Mouse (Mus musculus): ENCODE results near the gene Rpl34.

DNA sequence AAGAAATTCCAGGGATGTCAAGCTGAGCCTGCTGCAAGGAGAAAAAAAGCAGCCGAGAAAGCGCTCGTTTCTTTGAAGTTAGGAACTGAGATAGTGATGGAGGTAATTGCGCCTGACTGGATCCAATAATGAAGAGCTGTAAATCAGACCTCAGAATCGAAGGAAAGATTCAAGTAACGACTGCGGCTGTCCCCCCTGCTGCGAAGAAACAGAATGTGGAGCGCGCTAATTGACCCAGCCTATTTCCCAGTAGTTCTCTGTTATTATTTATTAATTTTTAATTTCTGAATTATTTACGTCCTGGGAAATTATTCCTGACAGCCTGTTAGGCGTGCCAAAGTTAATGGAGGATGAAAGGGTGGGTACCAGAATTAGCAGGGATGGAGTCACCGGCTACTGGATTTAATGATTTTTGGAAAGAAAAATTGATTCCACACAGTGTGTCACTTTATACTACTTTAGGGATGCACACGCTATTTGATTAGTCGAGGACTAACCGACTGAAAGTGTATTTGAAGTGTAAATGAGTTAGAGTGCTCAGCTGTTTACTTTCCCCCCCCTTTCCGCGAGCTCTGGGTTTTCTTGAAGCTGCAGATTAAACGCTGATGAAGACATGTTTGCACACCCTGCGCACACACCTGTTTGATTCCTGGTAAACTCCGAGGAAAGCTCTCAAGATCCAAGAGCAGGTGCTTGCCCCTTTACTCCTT, 7.6 kb upstream of the Rpl34 start:
- TF ChIP-seq GATA1 (IDR thresholded peaks at IDR 0.05; ENCODE audit: borderline replicate concordance, low read length), result no peak
- no peak for TF ChIP-seq FLI1 (IDR thresholded peaks at IDR 0.05; ENCODE audit: low read length)

Data from megakaryocyte, embryonic 14.5 days (primary cell).